Mouse (Mus musculus): ENCODE results near the gene Slc35c2. TPM values are rescaled to one million over a fixed set of nuclear protein-coding genes. Genes with fewer than 3 reads are reported as not detected.

The Slc35c2 gene
- total and polyA plus RNA-seq, 2 experiments from 2014 or later = 68.7 to 98.9 TPM

GRCm38 (mm10) chr2:165300424-165300823 lies 12.8 kb upstream of the Slc35c2 start:
- no peak overlapping the region for H3K27ac ChIP-seq (ENCODE audit: low read depth, low read length)
- peaks cover 85% of the 10 kb centered on the region for H3K36me3 ChIP-seq (ENCODE audit: insufficient read depth, low read length)

DNA sequence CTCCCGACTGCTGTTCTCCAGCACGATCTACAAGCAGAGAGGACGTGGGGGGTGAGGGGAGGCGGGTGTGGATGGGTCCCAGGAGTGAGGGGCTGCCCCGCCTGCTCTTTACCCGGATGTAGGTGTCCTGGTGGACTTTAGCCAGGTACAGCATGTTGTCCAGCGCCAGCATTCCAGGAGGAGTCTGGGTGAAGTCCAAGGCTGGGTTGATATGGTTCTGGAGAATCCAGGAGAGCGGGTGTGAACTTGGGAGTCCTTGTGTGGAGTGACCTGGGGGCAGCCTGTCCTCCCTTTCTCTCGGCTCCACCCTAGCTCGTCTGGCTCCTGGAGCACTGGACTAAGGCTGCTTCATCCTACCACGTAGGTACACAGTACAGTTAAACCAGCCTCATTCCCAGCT lies 9.8 kb upstream of the Slc35c2 start:
- Histone ChIP-seq H3K9me3 (ENCODE audit: low read length) (no peaks in the 10 kb centered on the region), H3K27me3 (ENCODE audit: insufficient read depth, low read length) (no peaks in the 10 kb centered on the region), H3K4me1 (ENCODE audit: insufficient read depth, low read length) (no peaks in the 10 kb centered on the region), H3K4me2 (ENCODE audit: low read depth, low read length, poor library complexity, severe bottlenecking) (no peak overlapping the region), H3K27ac (ENCODE audit: low read depth, low read length) (no peak overlapping the region), H3K9ac (replicated peaks; ENCODE audit: low read length, poor library complexity, severe bottlenecking) (no peak overlapping the region), H3K4me3 (ENCODE audit: low read depth, low read length) (no peak overlapping the region), H3K36me3 (ENCODE audit: insufficient read depth, low read length) (peaks cover 83% of the 10 kb centered on the region)
- no peak for TF ChIP-seq CTCF (IDR thresholded peaks at IDR 0.05)
- ATAC-seq (ENCODE audit: low FRiP score) (no peak), DNase-seq (ENCODE audit: low spot score) (no peak)
- 90% methylated on average over 11 of the region's 11 CpGs for WGBS

More at GRCm38 (mm10) chr2:165300424-165300823, 12.8 kb upstream of the Slc35c2 start:
- H3K4me2 ChIP-seq (ENCODE audit: low read depth, low read length, poor library complexity, severe bottlenecking) = no peak overlapping the region
- TF ChIP-seq CTCF (IDR thresholded peaks at IDR 0.05) = no peak
- no peaks in the 10 kb centered on the region for H3K9me3 ChIP-seq (ENCODE audit: low read length)
- no peaks in the 10 kb centered on the region for H3K4me1 ChIP-seq (ENCODE audit: insufficient read depth, low read length)
- no peak overlapping the region for H3K9ac ChIP-seq (replicated peaks; ENCODE audit: low read length, poor library complexity, severe bottlenecking)
- H3K4me3 ChIP-seq (ENCODE audit: low read depth, low read length) = no peak overlapping the region
- WGBS = 79% methylated on average over 8 of the region's 8 CpGs
- DNase-seq (ENCODE audit: low spot score) (peak; percentile 79), ATAC-seq (ENCODE audit: low FRiP score) (no peak)
- H3K27me3 ChIP-seq (ENCODE audit: insufficient read depth, low read length) = no peaks in the 10 kb centered on the region

DNA sequence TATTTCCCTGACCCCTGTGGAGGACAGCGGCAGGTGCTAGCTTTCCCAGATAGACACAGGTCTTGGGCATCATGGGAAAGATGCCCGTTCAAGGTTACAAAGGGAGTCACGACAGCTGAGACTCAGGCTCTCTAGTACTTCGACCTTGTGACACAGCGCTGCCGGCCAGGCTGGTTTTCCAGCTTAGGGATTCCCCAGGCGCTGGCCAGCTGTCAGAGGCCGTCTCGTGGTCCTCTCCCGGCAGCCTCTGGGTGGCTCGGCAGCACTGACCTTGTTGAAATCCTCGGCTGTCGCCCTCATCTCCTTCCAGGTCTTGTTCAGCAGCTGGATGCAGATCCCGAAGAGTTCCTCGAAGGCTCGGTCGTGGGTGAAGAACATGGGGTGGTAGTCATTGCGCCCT lies 8.9 kb upstream of the Slc35c2 start:
- WGBS = 88% methylated on average over 18 of the region's 18 CpGs
- no peak overlapping the region for H3K27ac ChIP-seq (ENCODE audit: low read depth, low read length)
- H3K4me1 ChIP-seq (ENCODE audit: insufficient read depth, low read length) = no peaks in the 10 kb centered on the region
- no peaks in the 10 kb centered on the region for H3K27me3 ChIP-seq (ENCODE audit: insufficient read depth, low read length)
- H3K36me3 ChIP-seq (ENCODE audit: insufficient read depth, low read length) = peaks cover 87% of the 10 kb centered on the region
- no peak overlapping the region for H3K9ac ChIP-seq (replicated peaks; ENCODE audit: low read length, poor library complexity, severe bottlenecking)
- H3K9me3 ChIP-seq (ENCODE audit: low read length) = no peaks in the 10 kb centered on the region
- no peak for TF ChIP-seq CTCF (IDR thresholded peaks at IDR 0.05)
- DNase-seq (ENCODE audit: low spot score) (no peak), ATAC-seq (ENCODE audit: low FRiP score) (no peak)
- H3K4me3 ChIP-seq (ENCODE audit: low read depth, low read length) = no peak overlapping the region
- no peak overlapping the region for H3K4me2 ChIP-seq (ENCODE audit: low read depth, low read length, poor library complexity, severe bottlenecking)

DNA sequence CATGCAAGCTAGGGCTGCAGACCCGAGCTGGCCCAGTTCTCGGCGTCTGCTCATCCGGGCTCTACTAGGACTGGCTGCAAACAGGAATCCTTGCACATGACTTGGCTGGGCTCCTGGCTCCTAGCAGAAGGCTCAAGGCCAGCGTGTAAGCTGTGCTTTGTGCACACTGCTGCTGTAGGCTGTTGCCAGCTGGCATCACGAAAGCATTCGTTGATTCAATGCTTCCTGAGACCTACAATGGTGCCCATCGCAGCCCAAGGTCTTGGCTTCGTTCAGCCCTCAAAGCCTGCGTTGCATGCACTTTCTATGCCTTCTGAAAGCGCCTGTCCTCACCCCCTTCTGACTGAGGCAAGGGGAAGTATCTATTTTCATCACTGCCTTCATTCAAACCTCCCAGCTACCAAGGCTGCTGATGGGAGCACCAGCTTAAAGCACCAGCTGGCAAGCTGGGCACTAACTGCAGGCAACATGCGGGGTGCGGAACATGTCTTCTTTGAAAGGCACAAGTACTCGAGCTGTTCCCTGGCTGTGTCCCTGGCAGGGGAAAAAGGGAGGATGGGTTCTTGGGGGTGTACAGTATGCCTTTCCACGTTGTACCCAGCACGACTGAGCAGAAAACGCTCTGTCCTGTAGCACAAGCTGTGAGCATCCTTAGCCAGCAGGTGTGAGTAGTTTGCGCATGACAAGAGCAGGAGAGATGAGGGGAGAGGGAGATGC lies 804 bp upstream of the Slc35c2 start:
- H3K9ac ChIP-seq (replicated peaks; ENCODE audit: low read length, poor library complexity, severe bottlenecking) = peak overlapping the region; percentile 58
- no peaks in the 10 kb centered on the region for H3K9me3 ChIP-seq (ENCODE audit: low read length)
- peak; percentile 85 for ATAC-seq (ENCODE audit: low FRiP score)
- peak overlapping the region; percentile 83 for H3K27ac ChIP-seq (ENCODE audit: low read depth, low read length)
- H3K4me1 ChIP-seq (ENCODE audit: insufficient read depth, low read length) = peaks cover 17% of the 10 kb centered on the region
- TF ChIP-seq CTCF (IDR thresholded peaks at IDR 0.05) = no peak
- peak overlapping the region; percentile 95 for H3K4me2 ChIP-seq (ENCODE audit: low read depth, low read length, poor library complexity, severe bottlenecking)
- peaks cover 34% of the 10 kb centered on the region for H3K36me3 ChIP-seq (ENCODE audit: insufficient read depth, low read length)
- H3K4me3 ChIP-seq (ENCODE audit: low read depth, low read length) = peak overlapping the region; percentile 58; the same call in 1 of the 2 replicates
- peak; percentile 98 for DNase-seq (ENCODE audit: low spot score)
- H3K27me3 ChIP-seq (ENCODE audit: insufficient read depth, low read length) = no peaks in the 10 kb centered on the region
- WGBS = 48% methylated on average over 18 of the region's 18 CpGs

GRCm38 (mm10) chr2:165286361-165287201 lies 1.1 kb downstream of the Slc35c2 start:
- Histone ChIP-seq H3K27me3 (ENCODE audit: insufficient read depth, low read length) (no peaks in the 10 kb centered on the region), H3K36me3 (ENCODE audit: insufficient read depth, low read length) (peaks cover 29% of the 10 kb centered on the region), H3K4me1 (ENCODE audit: insufficient read depth, low read length) (peaks cover 17% of the 10 kb centered on the region), H3K4me2 (ENCODE audit: low read depth, low read length, poor library complexity, severe bottlenecking) (peak overlapping the region; percentile 95), H3K4me3 (ENCODE audit: low read depth, low read length) (peak overlapping the region; percentile 58), H3K9ac (replicated peaks; ENCODE audit: low read length, poor library complexity, severe bottlenecking) (peak overlapping the region; percentile 58), H3K27ac (ENCODE audit: low read depth, low read length) (0 out of 2 replicates have a peak overlapping the region, but pooled peaks have one; percentile 83), H3K9me3 (ENCODE audit: low read length) (no peaks in the 10 kb centered on the region)
- 72% methylated on average over 18 of the region's 18 CpGs for WGBS
- no peak for ATAC-seq (ENCODE audit: low FRiP score)
- DNase-seq (ENCODE audit: low spot score) = no peak
- no peak for TF ChIP-seq CTCF (IDR thresholded peaks at IDR 0.05)

- ATAC-seq (ENCODE audit: low FRiP score) (no peak), DNase-seq (ENCODE audit: low spot score) (no peak)
- Histone ChIP-seq H3K27me3 (ENCODE audit: insufficient read depth, low read length) (no peaks in the 10 kb centered on the region), H3K4me1 (ENCODE audit: insufficient read depth, low read length) (peaks cover 17% of the 10 kb centered on the region), H3K9me3 (ENCODE audit: low read length) (no peaks in the 10 kb centered on the region), H3K9ac (replicated peaks; ENCODE audit: low read length, poor library complexity, severe bottlenecking) (no peak overlapping the region), H3K4me2 (ENCODE audit: low read depth, low read length, poor library complexity, severe bottlenecking) (no peak overlapping the region), H3K4me3 (ENCODE audit: low read depth, low read length) (no peak overlapping the region), H3K27ac (ENCODE audit: low read depth, low read length) (no peak overlapping the region), H3K36me3 (ENCODE audit: insufficient read depth, low read length) (peaks cover 26% of the 10 kb centered on the region)
- TF ChIP-seq CTCF (IDR thresholded peaks at IDR 0.05) = no peak
- 87% methylated on average over 8 of the region's 8 CpGs for WGBS
Observed at GRCm38 (mm10) chr2:165285621-165286020, 2.0 kb downstream of the Slc35c2 start.
